Comparison of ENCODE assay signal across 12 mouse cellular contexts in the genomic region with DNA sequence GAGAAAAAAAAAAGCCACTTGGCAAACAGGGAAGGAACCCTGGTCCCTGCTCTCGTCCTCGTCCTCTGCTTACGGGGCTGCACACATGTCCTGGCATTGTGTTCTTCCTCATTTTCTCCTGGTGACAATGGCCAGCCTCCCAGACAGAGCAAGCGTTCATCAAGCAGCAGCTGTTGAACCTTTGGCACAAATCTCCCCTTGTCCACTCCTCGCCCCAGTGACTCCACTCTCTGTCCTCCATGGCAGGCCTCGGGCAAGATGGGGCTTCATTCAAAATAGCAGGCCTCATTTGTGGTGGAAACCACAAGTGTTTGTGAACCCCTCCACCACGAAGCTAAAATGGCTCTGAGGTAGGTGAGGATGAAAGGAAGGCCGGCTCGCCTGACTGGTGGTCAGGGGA. TPM values are rescaled to one million over a fixed set of nuclear protein-coding genes. Genes with fewer than 3 reads are reported as not detected.
A peak's percentile ranks its signal among the peaks of the same experiment; 100 is the strongest.
DNase-seq lines count a peak whose midpoint lies in the region; ATAC-seq lines count a peak whose summit lies in the region.
"Had no signal": no experiment of that assay in that cellular context is flagged by ENCODE, and none has a peak within 500 bp of the region (broad histone marks: within the 10 kb centered on the region; RNA-seq: fewer than 3 reads in every experiment).

No protein-coding gene starts in this region.

- peaks cover 35% of the 10 kb centered on the region for H3K4me1 ChIP-seq in forebrain, embryonic 10.5 days
- H3K4me1 ChIP-seq in forebrain, embryonic 14.5 days (ENCODE audit: control insufficient read depth, insufficient read depth, low read length) = no peaks in the 10 kb centered on the region
- peaks cover 55% of the 10 kb centered on the region for H3K4me1 ChIP-seq in embryonic facial prominence, embryonic 13.5 days

- DNase-seq in forebrain, embryonic 10.5 days (ENCODE audit: extremely low spot score, low spot score) = no peak
- DNase-seq in forebrain, embryonic 14.5 days (ENCODE audit: low spot score) = no peak
- peak; percentile 66 for DNase-seq in left cerebral cortex, postnatal 4 days
- DNase-seq in left cerebral cortex, postnatal 25 days (ENCODE audit: low spot score in 2 of 2) = no peak
- no peak for DNase-seq in kidney, postnatal 14 days
- no peak for DNase-seq in lung, postnatal 10 days
- DNase-seq: adrenal gland, postnatal 14 days; kidney, adult 8-10 months had no signal

- peaks cover 23% of the 10 kb centered on the region for H3K27me3 ChIP-seq in forebrain, embryonic 10.5 days (ENCODE audit: poor library complexity, severe bottlenecking)
- H3K27me3 ChIP-seq in forebrain, embryonic 14.5 days (replicated peaks; ENCODE audit: control insufficient read depth, insufficient read depth, low read length) = no peaks in the 10 kb centered on the region
- no peaks in the 10 kb centered on the region for H3K27me3 ChIP-seq in embryonic facial prominence, embryonic 13.5 days
- H3K27me3 ChIP-seq: heart, embryonic 12.5 days; limb, embryonic 13.5 days had no signal

- H3K4me3 ChIP-seq in forebrain, embryonic 10.5 days = no peak overlapping the region
- no peak overlapping the region for H3K4me3 ChIP-seq in forebrain, embryonic 14.5 days (ENCODE audit: low read depth, low read length)
- H3K4me3 ChIP-seq in embryonic facial prominence, embryonic 13.5 days = no peak overlapping the region
- H3K4me3 ChIP-seq: heart, embryonic 12.5 days; limb, embryonic 13.5 days had no signal

- H3K36me3 ChIP-seq in forebrain, embryonic 10.5 days (replicated peaks) = no peaks in the 10 kb centered on the region
- no peaks in the 10 kb centered on the region for H3K36me3 ChIP-seq in forebrain, embryonic 14.5 days (ENCODE audit: control insufficient read depth, insufficient read depth, low read length)
- no peaks in the 10 kb centered on the region for H3K36me3 ChIP-seq in embryonic facial prominence, embryonic 13.5 days
- H3K36me3 ChIP-seq: heart, embryonic 12.5 days; limb, embryonic 13.5 days had no signal

- H3K4me2 ChIP-seq in forebrain, embryonic 14.5 days (ENCODE audit: low read length) = no peak overlapping the region
- no peak overlapping the region for H3K4me2 ChIP-seq in embryonic facial prominence, embryonic 13.5 days
- H3K4me2 ChIP-seq: heart, embryonic 12.5 days; limb, embryonic 13.5 days had no signal

- H3K9ac ChIP-seq in forebrain, embryonic 14.5 days (ENCODE audit: low read length) = no peak overlapping the region
- no peak overlapping the region for H3K9ac ChIP-seq in embryonic facial prominence, embryonic 13.5 days
- H3K9ac ChIP-seq: heart, embryonic 12.5 days; limb, embryonic 13.5 days had no signal

- ATAC-seq in forebrain, embryonic 14.5 days = no peak
- ATAC-seq in embryonic facial prominence, embryonic 13.5 days (ENCODE audit: insufficient number of reproducible peaks, insufficient read depth, low FRiP score, low TSS enrichment, low read depth) = no peak
- ATAC-seq in megakaryocyte progenitor cell, adult 5-6 weeks (replicated peaks; ENCODE audit: poor library complexity) = 0 out of 2 replicates have a peak, but pooled peaks have one; percentile 8

- intact Hi-C loops in left cerebral cortex, postnatal 4 days (cut with DNase I) = no loop called here
- intact Hi-C loops in left cerebral cortex, postnatal 25 days (cut with DNase I) = no loop called here

- H3K27ac ChIP-seq in forebrain, embryonic 10.5 days = peak overlapping the region; percentile 56; the same call in 1 of the 2 replicates
- no peak overlapping the region for H3K27ac ChIP-seq in forebrain, embryonic 14.5 days (ENCODE audit: low read depth, low read length)
- H3K27ac ChIP-seq in embryonic facial prominence, embryonic 13.5 days = 0 out of 2 replicates have a peak overlapping the region, but pooled peaks have one; percentile 16
- H3K27ac ChIP-seq: limb, embryonic 13.5 days had no signal

- no peaks in the 10 kb centered on the region for H3K9me3 ChIP-seq in forebrain, embryonic 10.5 days
- no peaks in the 10 kb centered on the region for H3K9me3 ChIP-seq in forebrain, embryonic 14.5 days (replicated peaks; ENCODE audit: control insufficient read depth, low read length)
- no peaks in the 10 kb centered on the region for H3K9me3 ChIP-seq in embryonic facial prominence, embryonic 13.5 days
- H3K9me3 ChIP-seq: heart, embryonic 12.5 days; limb, embryonic 13.5 days had no signal

- 56% methylated on average over 9 of the region's 9 CpGs for WGBS in forebrain, embryonic 10.5 days
- 49% methylated on average over 9 of the region's 9 CpGs for WGBS in forebrain, embryonic 14.5 days
- WGBS in embryonic facial prominence, embryonic 13.5 days = 50% methylated on average over 9 of the region's 9 CpGs

RNA-seq across cellular contexts. Expression of a gene that starts 11.0 kb away (rescaled TPM):
- 24.3 and 25.4 TPM in 2 replicates for polyA plus RNA-seq in forebrain, embryonic 10.5 days (2016; fragmentation: Nextera tagmentation; extraction: Ambion mirVana)
- 30.0 and 45.6 TPM in 2 replicates for polyA plus RNA-seq in forebrain, embryonic 14.5 days (2014; fragmentation: Nextera tagmentation; extraction: Ambion mirVana)
- 100 to 1,000 TPM in 1 of 2 experiments, 10 to 100 TPM in 1; 96.4 to 101 TPM for total RNA-seq in left cerebral cortex, postnatal 4 days (2021)
- 10 to 100 TPM; 21.4 to 22.0 TPM for total RNA-seq in left cerebral cortex, postnatal 25 days (2021)
- polyA plus RNA-seq in embryonic facial prominence, embryonic 13.5 days (2015; fragmentation: Nextera tagmentation; extraction: Ambion mirVana) = 95.5 and 104 TPM in 2 replicates
- 0.68 and 1.1 TPM in 2 replicates for total RNA-seq in megakaryocyte progenitor cell, adult 5-6 weeks (2015)
- total RNA-seq in megakaryocyte progenitor cell, adult 5-6 weeks (2017) = 1.1 and 1.3 TPM in 2 replicates

Comparison
In these comparisons a context has a peak if more than half of its experiments do, and no peak if none do; other contexts are left out.
1. RNA of a gene that starts 11.0 kb away (total RNA-seq): 96.4 to 101 TPM in left cerebral cortex, postnatal 4 days and 21.4 to 22.0 TPM in left cerebral cortex, postnatal 25 days; 0.68 to 1.3 TPM in megakaryocyte progenitor cell, adult 5-6 weeks; every median in the first group is over 4 times any median in the second.